13 mouse cellular contexts compared by ENCODE assay signal in the genomic region with DNA sequence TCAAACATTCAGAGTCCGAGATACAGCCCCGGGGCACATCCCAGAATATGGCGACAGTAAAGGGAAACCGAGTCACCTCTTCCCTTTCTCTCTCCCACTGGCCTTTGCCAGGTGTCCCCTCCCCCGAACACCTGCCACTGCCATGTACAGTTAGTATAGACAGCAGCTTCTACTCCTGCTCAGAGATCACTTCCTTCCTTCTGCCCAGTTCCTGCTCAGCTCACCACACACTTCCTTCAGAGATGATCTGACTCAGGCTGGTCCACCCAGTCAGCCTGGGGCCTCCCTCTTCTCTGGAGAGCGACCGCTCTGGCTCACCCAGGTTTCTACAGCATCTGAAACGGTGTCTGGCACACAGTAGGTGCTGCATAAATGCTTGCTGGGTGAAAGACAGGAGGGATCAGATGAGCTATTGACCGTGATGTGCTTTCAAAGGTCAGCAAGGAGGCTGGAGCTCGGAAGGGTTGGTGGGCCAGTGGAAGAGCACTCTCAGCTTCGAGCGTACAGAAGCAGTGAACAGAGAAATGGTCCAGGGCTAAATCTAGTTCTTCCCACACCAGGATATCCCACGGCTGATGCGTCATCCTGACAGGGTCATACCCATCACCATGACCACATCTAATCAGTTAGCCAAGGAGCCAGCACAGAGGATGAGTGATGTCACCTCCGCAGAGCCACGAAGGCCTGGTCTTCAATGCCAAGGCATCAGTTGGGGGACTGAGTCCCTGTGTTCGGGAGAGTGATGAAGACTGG. TPM values are rescaled to one million over a fixed set of nuclear protein-coding genes. Genes with fewer than 3 reads are reported as not detected.
A peak's percentile ranks its signal among the peaks of the same experiment; 100 is the strongest.
DNase-seq lines count a peak whose midpoint lies in the region; ATAC-seq lines count a peak whose summit lies in the region.
"Had no signal": no experiment of that assay in that cellular context is flagged by ENCODE, and none has a peak within 500 bp of the region (broad histone marks: within the 10 kb centered on the region; RNA-seq: fewer than 3 reads in every experiment).

No protein-coding gene starts in this region.

- intact Hi-C loops in left cerebral cortex, postnatal 4 days (cut with DNase I), result no loop called here

- no peak overlapping the region for H3K9ac ChIP-seq in forebrain, embryonic 12.5 days
- H3K9ac ChIP-seq: heart, embryonic 13.5 days; liver, embryonic 13.5 days had no signal

- peak; percentile 40 to 42 for DNase-seq in spleen, adult 18-20 months
- no peak for DNase-seq in spleen, postnatal 10 days (ENCODE audit: low spot score in 2 of 2)
- DNase-seq in right cerebral cortex, adult 18-20 months, result no peak
- no peak for DNase-seq in left cerebral cortex, postnatal 4 days
- DNase-seq: layer of hippocampus, adult 9-11 months; liver, embryonic 13.5 days had no signal

- H3K27me3 ChIP-seq in forebrain, embryonic 12.5 days, result no peaks in the 10 kb centered on the region
- H3K27me3 ChIP-seq: heart, embryonic 13.5 days; liver, embryonic 13.5 days had no signal

- no peak overlapping the region for H3K4me3 ChIP-seq in forebrain, embryonic 12.5 days (replicated peaks)
- H3K4me3 ChIP-seq: heart, embryonic 13.5 days; liver, embryonic 13.5 days had no signal

- peaks cover 37% of the 10 kb centered on the region for H3K4me1 ChIP-seq in forebrain, embryonic 12.5 days

- no peaks in the 10 kb centered on the region for H3K9me3 ChIP-seq in forebrain, embryonic 12.5 days
- H3K9me3 ChIP-seq: heart, embryonic 13.5 days; liver, embryonic 13.5 days had no signal

- H3K4me2 ChIP-seq in forebrain, embryonic 12.5 days, result no peak overlapping the region
- H3K4me2 ChIP-seq: heart, embryonic 13.5 days; liver, embryonic 13.5 days; midbrain, embryonic 11.5 days had no signal

- H3K36me3 ChIP-seq in forebrain, embryonic 12.5 days (replicated peaks), result no peaks in the 10 kb centered on the region
- H3K36me3 ChIP-seq: heart, embryonic 13.5 days; liver, embryonic 13.5 days had no signal

- WGBS in forebrain, embryonic 12.5 days, result 95% methylated on average over 17 of the region's 17 CpGs

- no peak overlapping the region for H3K27ac ChIP-seq in forebrain, embryonic 12.5 days
- H3K27ac ChIP-seq: heart, embryonic 13.5 days; liver, embryonic 13.5 days had no signal

- ATAC-seq in activated CD4-positive, CD25-positive, alpha-beta regulatory T cell, adult 4 months, result peak; percentile 97
- ATAC-seq in megakaryocyte progenitor cell, adult 5-6 weeks (replicated peaks; ENCODE audit: poor library complexity), result peak; percentile 74
- ATAC-seq in forebrain, embryonic 12.5 days (ENCODE audit: low FRiP score), result no peak
- ATAC-seq: forebrain, embryonic 16.5 days; intestine, postnatal 0 days had no signal

RNA-seq across cellular contexts. Expression of gene Sh3pxd2a, which starts 22.5 kb away (rescaled TPM):
- under 1 TPM; 0.60 to 0.79 TPM for polyA plus RNA-seq in activated CD4-positive, CD25-positive, alpha-beta regulatory T cell, adult 4 months (2017; shearing (Covaris generic))
- 1.3 and 1.6 TPM in 2 replicates for total RNA-seq in megakaryocyte progenitor cell, adult 5-6 weeks (2015)
- 1.1 and 1.4 TPM in 2 replicates for total RNA-seq in megakaryocyte progenitor cell, adult 5-6 weeks (2017)
- 10 to 100 TPM; 25.0 to 25.1 TPM for total RNA-seq in left cerebral cortex, postnatal 4 days (2021)
- polyA plus RNA-seq in forebrain, embryonic 12.5 days (2016; fragmentation: Nextera tagmentation; extraction: Ambion mirVana), result 3.7 TPM in 2 replicates

Comparison
In these comparisons a context has a peak if more than half of its experiments do, and no peak if none do; other contexts are left out.
1. DNase-seq: peak in spleen, adult 18-20 months (2 of 2); none in spleen, postnatal 10 days (0 of 2), right cerebral cortex, adult 18-20 months (single experiment) and left cerebral cortex, postnatal 4 days (single experiment).
2. RNA of gene Sh3pxd2a, which starts 22.5 kb away (total RNA-seq): 25.0 to 25.1 TPM in left cerebral cortex, postnatal 4 days; 1.1 to 1.6 TPM in megakaryocyte progenitor cell, adult 5-6 weeks; every median in the first group is over 10 times any median in the second.